Mouse (Mus musculus) liver, adult 2 months (tissue): ENCODE data around the gene Dnph1.

Experiments
- CTCF ChIP-seq: fragments of 200-500 bp; IDR thresholded peaks from 2 replicates; pipeline ENCODE4 v1.5.1; 2011; ENCODE audit warnings: low read depth, low read length, control low read depth
- POLR2A ChIP-seq: fragments of 200-500 bp; IDR thresholded peaks from 2 replicates; pipeline ENCODE4 v1.6.1; 2011; ENCODE audit warnings: low read length, control low read depth; ENCODE audit not compliant: insufficient read depth; ENCODE audit errors: extremely low read depth

DNA sequence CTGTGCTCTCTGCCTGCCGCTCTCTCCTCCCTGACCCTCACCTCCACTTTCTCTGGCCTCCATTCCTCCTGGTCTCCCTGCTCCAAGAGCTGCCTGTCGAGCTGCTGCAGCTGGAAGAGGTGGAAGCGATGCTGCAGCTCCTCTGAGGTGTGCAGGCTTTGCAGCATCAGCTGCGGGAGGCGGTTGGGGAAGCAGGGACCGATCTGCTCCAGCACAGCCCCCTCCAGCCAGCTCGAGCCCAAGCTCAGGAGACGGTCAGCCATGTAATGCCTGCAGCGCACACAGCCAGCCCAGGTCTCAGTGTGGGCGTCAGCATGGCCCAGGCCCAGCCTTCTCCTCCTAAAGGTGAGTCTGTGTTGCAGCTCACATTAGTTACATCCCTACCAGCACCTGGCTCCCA is 23.5 kb downstream of the Dnph1 start:
- TF ChIP-seq CTCF (no peak), POLR2A (no peak)
